Mouse (Mus musculus): ENCODE results near the gene Gm16442. TPM values are rescaled to one million over a fixed set of nuclear protein-coding genes. Genes with fewer than 3 reads are reported as not detected.

The Gm16442 gene
- polyA plus RNA-seq (2015; fragmentation: Illumina TruSeq; extraction: RNeasy Lipid Tissue Mini Kit (QIAGEN cat#74804); ENCODE audit: insufficient read depth, low replicate concordance) = not detected

GRCm38 (mm10) chr7:20122479-20122878 lies at the start of gene Gm16442:
Gm16442 (minus strand) TSS chr7:20122579.

GRCm38 (mm10) chr7:20168277-20168676 lies 45.9 kb upstream of the Gm16442 start, which contains the start of gene Vmn1r94:
Vmn1r94 (minus strand) TSS chr7:20168377.

GRCm38 (mm10) chr7:20138988-20139387 lies 16.6 kb upstream of the Gm16442 start, which contains the start of gene Vmn1r93:
Vmn1r93 (minus strand) TSS chr7:20139088.

GRCm38 (mm10) chr7:20099380-20099779 lies 23.0 kb downstream of the Gm16442 start, which contains the start of gene Vmn1r91:
Vmn1r91 (plus strand) TSS chr7:20099680.

Other genes with a start within 250 kb of the Gm16442 start
- gene Ceacam19, start 234.6 kb downstream of the Gm16442 start, polyA plus RNA-seq (2015; fragmentation: Illumina TruSeq; extraction: RNeasy Lipid Tissue Mini Kit (QIAGEN cat#74804); ENCODE audit: insufficient read depth, low replicate concordance) = 0.32 TPM
- 22.2 TPM for gene Pvr, start 201.4 kb downstream of the Gm16442 start, polyA plus RNA-seq (2015; fragmentation: Illumina TruSeq; extraction: RNeasy Lipid Tissue Mini Kit (QIAGEN cat#74804); ENCODE audit: insufficient read depth, low replicate concordance)
- gene Igsf23, start 171.8 kb downstream of the Gm16442 start, polyA plus RNA-seq (2015; fragmentation: Illumina TruSeq; extraction: RNeasy Lipid Tissue Mini Kit (QIAGEN cat#74804); ENCODE audit: insufficient read depth, low replicate concordance) = 1.6 TPM
- gene Ceacam20, start 157.2 kb downstream of the Gm16442 start, polyA plus RNA-seq (2015; fragmentation: Illumina TruSeq; extraction: RNeasy Lipid Tissue Mini Kit (QIAGEN cat#74804); ENCODE audit: insufficient read depth, low replicate concordance) = not detected
- gene Nlrp9b, start 131.1 kb downstream of the Gm16442 start, polyA plus RNA-seq (2015; fragmentation: Illumina TruSeq; extraction: RNeasy Lipid Tissue Mini Kit (QIAGEN cat#74804); ENCODE audit: insufficient read depth, low replicate concordance) = not detected
- gene Vmn1r91, start 22.9 kb downstream of the Gm16442 start, polyA plus RNA-seq (2015; fragmentation: Illumina TruSeq; extraction: RNeasy Lipid Tissue Mini Kit (QIAGEN cat#74804); ENCODE audit: insufficient read depth, low replicate concordance) = not detected
- gene Vmn1r93, start 16.5 kb upstream of the Gm16442 start, polyA plus RNA-seq (2015; fragmentation: Illumina TruSeq; extraction: RNeasy Lipid Tissue Mini Kit (QIAGEN cat#74804); ENCODE audit: insufficient read depth, low replicate concordance) = not detected
- gene Vmn1r94, start 45.8 kb upstream of the Gm16442 start, polyA plus RNA-seq (2015; fragmentation: Illumina TruSeq; extraction: RNeasy Lipid Tissue Mini Kit (QIAGEN cat#74804); ENCODE audit: insufficient read depth, low replicate concordance) = not detected
- gene Vmn1r95, start 71.1 kb upstream of the Gm16442 start, polyA plus RNA-seq (2015; fragmentation: Illumina TruSeq; extraction: RNeasy Lipid Tissue Mini Kit (QIAGEN cat#74804); ENCODE audit: insufficient read depth, low replicate concordance) = not detected
- not detected for gene Gm6164, start 83.0 kb upstream of the Gm16442 start, polyA plus RNA-seq (2015; fragmentation: Illumina TruSeq; extraction: RNeasy Lipid Tissue Mini Kit (QIAGEN cat#74804); ENCODE audit: insufficient read depth, low replicate concordance)
- not detected for gene Gm4498, start 111.2 kb upstream of the Gm16442 start, polyA plus RNA-seq (2015; fragmentation: Illumina TruSeq; extraction: RNeasy Lipid Tissue Mini Kit (QIAGEN cat#74804); ENCODE audit: insufficient read depth, low replicate concordance)
- not detected for gene Gm5890, start 140.3 kb upstream of the Gm16442 start, polyA plus RNA-seq (2015; fragmentation: Illumina TruSeq; extraction: RNeasy Lipid Tissue Mini Kit (QIAGEN cat#74804); ENCODE audit: insufficient read depth, low replicate concordance)
- not detected for gene Gm4133, start 211.5 kb upstream of the Gm16442 start, polyA plus RNA-seq (2015; fragmentation: Illumina TruSeq; extraction: RNeasy Lipid Tissue Mini Kit (QIAGEN cat#74804); ENCODE audit: insufficient read depth, low replicate concordance)